Mouse (Mus musculus): ENCODE data around the gene Slc22a20.

Slc22a20 gene

DNA sequence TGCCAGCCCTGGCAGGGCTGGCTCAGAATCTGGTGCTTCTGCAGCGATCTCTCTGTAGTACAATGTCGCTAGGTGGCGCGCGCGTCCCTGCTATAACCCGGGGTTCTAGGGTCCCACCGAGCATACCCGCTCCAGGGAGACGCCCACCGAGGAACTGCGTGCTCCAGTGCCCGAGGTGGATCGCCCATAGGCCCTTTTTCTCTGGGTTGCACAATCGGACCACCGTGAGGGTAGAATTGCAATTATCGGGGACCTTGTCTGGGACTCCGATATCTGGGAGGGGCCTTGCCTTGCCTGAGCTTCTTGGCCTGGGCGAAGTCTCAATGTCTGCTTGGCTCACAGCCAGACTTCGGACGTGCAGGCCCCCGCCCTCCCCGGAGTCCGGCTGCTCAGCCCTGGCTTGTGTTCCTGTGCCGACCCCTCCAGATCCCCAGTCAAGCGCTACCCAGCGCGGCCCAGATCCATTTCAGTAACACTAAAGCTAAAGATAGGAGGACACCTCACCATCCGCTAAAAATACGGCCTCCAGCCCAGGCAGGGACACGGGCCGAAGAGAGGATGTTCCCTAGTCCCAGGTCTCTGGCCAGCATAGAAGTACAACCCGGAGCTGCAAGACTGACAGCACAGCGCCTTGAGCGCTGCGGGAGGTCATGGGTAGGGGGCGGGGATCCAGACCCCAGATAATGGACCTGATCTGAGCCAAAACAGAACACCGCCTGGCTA, 61.8 kb downstream of the Slc22a20 start:
- DNase-seq (ENCODE audit: low spot score): peak; percentile 88

- no peak for DNase-seq (ENCODE audit: low spot score)
These were observed 63.0 kb downstream of the Slc22a20 start for GRCm38 (mm10) chr19:5922963-5923362.

DNA sequence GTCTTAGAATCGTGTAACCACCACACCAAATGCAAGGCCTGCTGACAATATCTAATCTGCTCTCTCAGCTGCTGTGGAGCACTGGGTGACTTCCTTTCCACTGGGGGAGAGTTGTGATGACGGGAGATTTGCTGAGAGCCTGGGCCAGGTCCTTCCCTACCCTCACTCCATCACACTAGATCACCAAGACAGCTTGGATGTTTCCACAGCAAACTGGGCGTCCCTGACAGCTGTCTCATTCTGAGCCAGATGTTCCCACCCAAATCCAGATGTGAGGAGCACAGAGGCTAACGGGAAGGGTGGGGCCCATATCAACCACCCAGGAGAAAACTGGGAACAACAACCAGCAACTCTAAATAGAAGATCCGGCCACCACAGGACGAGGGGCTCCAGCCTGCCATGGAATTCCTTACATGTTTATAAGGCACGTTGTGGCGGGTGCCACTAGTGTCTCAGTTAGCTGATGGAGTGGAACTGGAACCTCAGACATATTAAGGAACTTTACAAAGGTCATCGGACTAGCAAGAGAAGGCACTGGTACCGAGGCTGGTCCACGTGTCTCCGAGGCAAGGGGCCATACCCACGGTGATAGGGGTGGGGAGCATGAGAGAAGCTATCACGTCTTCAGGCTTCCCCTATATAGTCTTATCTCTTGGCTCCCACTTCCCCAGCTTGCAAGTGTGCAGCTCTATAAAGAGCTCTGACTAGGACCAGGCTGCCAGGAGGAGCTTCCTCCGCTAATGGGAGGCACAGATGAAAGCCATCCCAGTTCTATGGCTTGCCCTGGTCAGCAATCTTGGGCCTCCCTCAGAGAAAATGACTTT, 63.6 kb downstream of the Slc22a20 start:
- DNase-seq (ENCODE audit: low spot score): no peak

DNA sequence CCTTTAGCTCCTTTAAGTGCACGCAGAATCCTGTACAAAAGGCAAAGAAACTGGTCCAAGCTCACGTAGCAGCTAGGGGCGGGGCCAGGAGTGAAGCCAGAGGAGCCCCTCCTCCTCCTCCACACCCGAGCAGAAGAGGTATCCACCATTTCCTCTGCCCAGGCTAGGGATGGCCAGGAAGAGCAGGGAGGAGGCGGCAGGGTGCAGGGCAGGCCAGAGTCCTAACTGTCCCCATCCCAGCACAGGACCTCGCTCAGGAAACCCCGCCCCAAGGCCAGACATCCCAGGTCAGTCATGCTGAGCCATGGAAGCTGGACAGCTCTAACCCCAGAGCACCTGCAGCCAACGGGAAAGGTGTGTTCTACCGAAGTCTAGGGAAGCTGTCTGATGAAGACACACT, 64.2 kb downstream of the Slc22a20 start:
- DNase-seq (ENCODE audit: low spot score): no peak

All from ovary, postnatal 14 days (tissue).